Mouse (Mus musculus) hindbrain, embryonic 16.5 days (tissue): ENCODE measurements around the gene Plekhg6. TPM values are rescaled to one million over a fixed set of nuclear protein-coding genes. Genes with fewer than 3 reads are reported as not detected.

Source experiments
- ATAC-seq: fragments of 200-750 bp; cut with Nextera tagmentation; 2 replicates; pipeline ENCODE4 v1.8.0; 2017; ENCODE audit warnings: moderate TSS enrichment, moderate library complexity
- H3K27ac ChIP-seq: fragments of 300-500 bp; sonication (generic); 2 replicates; pipeline ENCODE4 v1.5.1; 2014; ENCODE audit warnings: low read depth, mild to moderate bottlenecking, control low read depth, low read length, moderate library complexity
- H3K27me3 ChIP-seq: fragments of 300-500 bp; sonication (generic); replicated peaks from 2 replicates; pipeline ENCODE4 v1.6.1; 2014; ENCODE audit warnings: low read length; ENCODE audit not compliant: control insufficient read depth, insufficient read depth
- H3K36me3 ChIP-seq: fragments of 300-500 bp; sonication (generic); 2 replicates; pipeline ENCODE4 v1.6.1; 2014; ENCODE audit warnings: mild to moderate bottlenecking, low read length, moderate library complexity, mixed read lengths; ENCODE audit not compliant: control insufficient read depth, insufficient read depth
- H3K4me1 ChIP-seq: fragments of 300-500 bp; sonication (generic); 2 replicates; pipeline ENCODE4 v1.6.1; 2014; ENCODE audit warnings: low read depth, low read length; ENCODE audit not compliant: control insufficient read depth, insufficient read depth
- H3K4me2 ChIP-seq: fragments of 300-500 bp; sonication (generic); 2 replicates; pipeline ENCODE4 v1.6.1; 2014; ENCODE audit warnings: mild to moderate bottlenecking, low read length, control low read depth, moderate library complexity
- H3K4me3 ChIP-seq: fragments of 300-500 bp; sonication (generic); 2 replicates; pipeline ENCODE4 v1.5.1; 2014; ENCODE audit warnings: mild to moderate bottlenecking, low read length, control low read depth, moderate library complexity
- H3K9ac ChIP-seq: fragments of 300-500 bp; sonication (generic); 2 replicates; pipeline ENCODE4 v1.6.1; 2014; ENCODE audit warnings: low read depth, mild to moderate bottlenecking, control low read depth, low read length, moderate library complexity
- H3K9me3 ChIP-seq: fragments of 300-500 bp; sonication (generic); 2 replicates; pipeline ENCODE4 v1.6.1; 2014; ENCODE audit warnings: mild to moderate bottlenecking, low read length, moderate library complexity; ENCODE audit not compliant: control insufficient read depth
- WGBS: fragments of 180-500 bp; shearing (Covaris S2); extraction: QIAGEN DNeasy Blood & Tissue Kit; methylation state at CpG from one replicate; pipeline ENCODE4 v1.1.7; 2014; 5-methylcytosine and 5-hydroxymethylcytosine counted together
- polyA plus RNA-seq: library from polyadenylated mRNA; unstranded; fragments of >200 nt; fragmentation: Nextera tagmentation; extraction: Ambion mirVana; gene quantifications from 2 replicates; pipeline ENCODE4 v1.2.1, GENCODE M21; 2015

Gene Plekhg6
- polyA plus RNA-seq, 1 experiment from 2014 or later, result 0.30 TPM

- Histone ChIP-seq H3K9ac (no peak overlapping the region), H3K36me3 (no peaks in the 10 kb centered on the region), H3K4me3 (no peak overlapping the region), H3K27ac (no peak overlapping the region), H3K9me3 (no peaks in the 10 kb centered on the region), H3K4me2 (peak overlapping the region; percentile 7; the same call in 1 of the 2 replicates), H3K27me3 (peaks cover 7% of the 10 kb centered on the region), H3K4me1 (peaks cover 25% of the 10 kb centered on the region)
- WGBS, result 69% methylated on average over 8 of the region's 8 CpGs
- ATAC-seq, result no peak
Observed at GRCm38 (mm10) chr6:125351368-125352045, 29.1 kb downstream of the Plekhg6 start.

DNA sequence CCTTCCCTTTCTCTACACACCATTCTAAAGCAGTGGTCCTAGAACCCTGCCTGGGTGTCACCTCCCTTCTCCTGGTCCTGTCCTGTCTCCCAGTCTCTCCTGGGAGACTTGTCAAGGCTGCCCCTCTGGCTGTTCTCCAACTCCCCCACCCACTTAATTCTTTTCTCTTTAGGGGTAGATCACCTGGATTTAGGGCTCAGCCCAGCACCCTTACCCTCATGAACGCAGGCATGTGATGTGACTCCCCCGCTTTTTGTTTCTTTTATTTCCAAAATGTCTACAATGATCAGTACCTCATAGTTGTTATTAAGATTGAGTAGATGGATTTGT, 29.6 kb downstream of the Plekhg6 start:
- Histone ChIP-seq H3K4me1 (peaks cover 25% of the 10 kb centered on the region), H3K36me3 (no peaks in the 10 kb centered on the region), H3K27me3 (peaks cover 7% of the 10 kb centered on the region), H3K4me3 (peak overlapping the region; percentile 45), H3K4me2 (peak overlapping the region; percentile 72), H3K9ac (peak overlapping the region; percentile 61; the same call in 1 of the 2 replicates), H3K9me3 (no peaks in the 10 kb centered on the region), H3K27ac (no peak overlapping the region)
- 91% methylated on average over 2 of the region's 2 CpGs for WGBS
- no peak for ATAC-seq

- no peak for ATAC-seq
- no peaks in the 10 kb centered on the region for H3K9me3 ChIP-seq
- H3K36me3 ChIP-seq, result no peaks in the 10 kb centered on the region
- 15% methylated on average over 19 of the region's 20 CpGs for WGBS
- no peak overlapping the region; the same call in 1 of the 2 replicates for H3K27ac ChIP-seq
- peak overlapping the region; percentile 61 for H3K9ac ChIP-seq
- peaks cover 7% of the 10 kb centered on the region for H3K27me3 ChIP-seq
- H3K4me2 ChIP-seq, result peak overlapping the region; percentile 72
- H3K4me1 ChIP-seq, result peaks cover 23% of the 10 kb centered on the region
- H3K4me3 ChIP-seq, result peak overlapping the region; percentile 45
Observed at GRCm38 (mm10) chr6:125350231-125350994, 30.2 kb downstream of the Plekhg6 start.

DNA sequence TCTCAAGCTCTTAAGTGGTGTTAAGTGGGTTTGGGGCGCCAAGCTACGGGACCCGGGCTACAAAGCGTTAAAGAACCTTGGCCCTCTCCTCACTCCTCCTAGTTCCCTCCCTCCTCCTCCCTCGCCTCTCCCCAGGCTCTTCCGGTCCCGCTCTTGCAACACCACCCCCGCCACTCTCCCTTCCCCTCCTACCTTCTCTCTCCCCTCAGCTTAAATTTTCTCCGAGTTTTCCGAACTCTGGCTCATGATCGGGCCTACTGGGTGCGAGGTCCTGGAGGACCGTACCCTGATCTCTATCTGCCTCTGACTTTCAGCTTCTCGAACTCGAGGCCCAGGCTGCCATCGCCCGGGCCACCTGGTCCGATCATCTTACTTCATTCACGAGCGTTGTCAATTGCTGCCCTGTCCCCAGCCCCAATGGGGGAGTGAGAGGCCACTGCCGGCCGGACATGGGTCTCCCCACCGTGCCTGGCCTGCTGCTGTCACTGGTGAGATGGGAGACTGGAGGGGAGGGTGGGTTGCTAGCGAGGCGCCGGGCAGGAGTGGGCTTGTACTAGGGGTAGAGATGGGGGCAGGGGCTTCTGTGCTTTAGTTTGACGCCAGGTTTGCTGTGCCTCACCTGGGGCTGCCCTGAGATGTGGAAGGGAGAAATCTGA, 30.9 kb downstream of the Plekhg6 start:
- Histone ChIP-seq H3K4me1 (peaks cover 16% of the 10 kb centered on the region), H3K9me3 (no peaks in the 10 kb centered on the region), H3K9ac (peak overlapping the region; percentile 61), H3K27me3 (peaks cover 7% of the 10 kb centered on the region), H3K4me2 (peak overlapping the region; percentile 72), H3K36me3 (no peaks in the 10 kb centered on the region), H3K27ac (peak overlapping the region; percentile 36; the same call in 1 of the 2 replicates), H3K4me3 (peak overlapping the region; percentile 45)
- ATAC-seq, result peak; percentile 50; the same call in 1 of the 2 replicates
- 2% methylated on average over 27 of the region's 27 CpGs for WGBS

DNA sequence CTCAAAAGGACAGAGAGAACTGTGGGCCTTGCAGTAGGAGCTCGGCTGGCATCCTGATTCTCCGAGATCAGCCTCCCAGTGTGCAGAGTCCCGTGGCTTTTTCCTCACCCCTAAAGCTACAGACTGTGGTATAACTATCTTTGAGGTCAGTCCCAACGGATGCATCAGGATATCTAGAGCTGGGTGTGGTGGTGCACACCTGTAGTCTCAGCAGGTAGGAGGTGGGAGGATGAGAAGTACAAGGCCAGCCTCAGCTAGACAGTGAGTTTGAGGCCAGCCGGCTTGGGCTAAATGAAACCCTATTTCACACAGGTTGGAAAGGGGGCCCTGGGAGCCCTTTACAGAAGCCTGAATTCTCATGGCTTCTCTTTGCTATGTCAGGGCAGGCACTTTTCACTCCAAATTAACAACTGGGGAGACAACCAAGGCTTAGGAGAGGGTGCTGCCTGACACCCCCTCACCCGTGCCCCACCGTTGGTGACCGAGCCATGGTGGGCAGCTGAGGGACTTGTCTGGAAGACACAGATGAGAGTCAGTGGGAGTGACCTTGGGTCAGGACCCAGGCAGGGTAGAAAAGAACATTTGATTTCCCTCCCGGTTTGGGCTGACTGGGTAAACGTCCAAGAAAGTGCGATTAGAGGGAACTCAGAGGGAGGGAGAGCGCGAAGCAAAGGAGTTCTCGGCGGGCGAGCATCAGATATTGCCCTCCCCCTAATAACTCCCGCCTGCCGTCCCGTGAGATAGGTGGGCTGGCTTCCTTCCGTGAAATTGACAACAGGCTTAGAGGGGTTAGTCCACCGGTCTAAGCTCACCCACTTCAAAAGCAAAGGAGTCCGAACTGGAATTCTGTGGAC, 31.6 kb downstream of the Plekhg6 start, which contains the start of gene Tnfrsf1a:
Gene Tnfrsf1a, plus strand, starts transcription at position 642 of the 854 bp plus-strand sequence.
- 0 out of 2 replicates have a peak, but pooled peaks have one; percentile 3 for ATAC-seq
- H3K9me3 ChIP-seq, result no peaks in the 10 kb centered on the region
- H3K27me3 ChIP-seq, result peaks cover 7% of the 10 kb centered on the region
- H3K4me2 ChIP-seq, result peak within 1 kb of the TSS; percentile 72
- peak within 1 kb of the TSS; percentile 61 for H3K9ac ChIP-seq
- H3K4me3 ChIP-seq, result peak within 1 kb of the TSS; percentile 45
- WGBS, result 7% methylated on average over 22 of the region's 22 CpGs
- peak within 1 kb of the TSS; percentile 36; the same call in 1 of the 2 replicates for H3K27ac ChIP-seq
- H3K36me3 ChIP-seq, result no peaks in the 10 kb centered on the region
- H3K4me1 ChIP-seq, result peaks cover 11% of the 10 kb centered on the region

DNA sequence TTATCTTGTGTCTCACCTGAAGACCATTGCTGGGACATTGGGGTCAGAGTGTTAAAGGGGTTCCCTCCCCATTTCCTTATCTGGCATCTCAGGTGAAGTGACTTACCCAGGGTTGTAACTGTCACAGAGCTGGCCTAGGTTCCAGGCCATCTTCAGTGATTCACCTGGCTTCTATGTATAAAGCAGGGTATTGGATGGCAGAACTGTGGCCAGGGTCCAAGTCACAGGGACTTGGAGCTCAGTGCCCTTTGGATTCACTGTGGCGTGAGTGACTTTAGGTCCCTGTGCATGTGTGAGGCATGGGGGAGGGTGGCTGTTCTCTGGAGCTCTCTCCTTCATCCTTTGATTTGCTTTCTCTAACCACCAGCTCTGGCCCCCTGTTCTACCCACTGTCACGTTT, 34.6 kb downstream of the Plekhg6 start:
- no peak overlapping the region for H3K4me2 ChIP-seq
- ATAC-seq, result no peak
- H3K4me3 ChIP-seq, result no peak overlapping the region
- WGBS, result 65% methylated on average over 2 of the region's 2 CpGs
- H3K27me3 ChIP-seq, result peaks cover 7% of the 10 kb centered on the region
- no peak overlapping the region for H3K27ac ChIP-seq
- no peaks in the 10 kb centered on the region for H3K36me3 ChIP-seq
- no peak overlapping the region for H3K9ac ChIP-seq
- H3K9me3 ChIP-seq, result no peaks in the 10 kb centered on the region
- peaks cover 11% of the 10 kb centered on the region for H3K4me1 ChIP-seq

DNA sequence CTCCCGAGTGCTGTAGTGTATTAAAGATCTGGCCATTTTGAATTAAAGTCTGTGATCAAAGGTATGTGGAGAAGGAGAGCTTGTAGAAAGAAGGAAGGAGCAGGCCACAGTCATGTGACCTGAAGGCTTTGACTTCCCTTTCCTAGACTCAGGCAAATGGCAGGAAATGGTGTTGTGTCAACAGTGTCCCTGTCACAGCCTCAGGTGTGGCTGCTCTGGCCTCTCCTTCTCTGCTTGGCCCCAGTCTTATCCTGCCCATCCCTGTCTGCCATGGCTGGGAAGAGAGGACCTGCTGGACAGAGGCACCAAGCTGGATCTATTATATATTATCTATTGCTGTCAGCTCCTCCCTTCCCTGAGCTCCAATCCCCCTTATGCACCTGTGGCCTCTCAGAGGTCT, 35.0 kb downstream of the Plekhg6 start:
- H3K27ac ChIP-seq, result no peak overlapping the region
- H3K4me2 ChIP-seq, result no peak overlapping the region
- no peak overlapping the region for H3K9ac ChIP-seq
- no peaks in the 10 kb centered on the region for H3K9me3 ChIP-seq
- H3K36me3 ChIP-seq, result no peaks in the 10 kb centered on the region
- no peak overlapping the region for H3K4me3 ChIP-seq
- 81% methylated on average over 1 of the region's 1 CpGs for WGBS
- peaks cover 7% of the 10 kb centered on the region for H3K27me3 ChIP-seq
- ATAC-seq, result no peak
- H3K4me1 ChIP-seq, result peaks cover 11% of the 10 kb centered on the region

- ATAC-seq, result no peak
- Histone ChIP-seq H3K9ac (no peak overlapping the region), H3K4me1 (peaks cover 8% of the 10 kb centered on the region), H3K9me3 (no peaks in the 10 kb centered on the region), H3K27me3 (peaks cover 3% of the 10 kb centered on the region), H3K27ac (no peak overlapping the region), H3K4me2 (no peak overlapping the region), H3K4me3 (no peak overlapping the region), H3K36me3 (no peaks in the 10 kb centered on the region)
- WGBS, result 77% methylated on average over 4 of the region's 4 CpGs
Observed at GRCm38 (mm10) chr6:125344866-125345265, 35.7 kb downstream of the Plekhg6 start.
